Mouse (Mus musculus) naive thymus-derived CD4-positive, alpha-beta T cell, adult 5 months (primary cell): ENCODE results near the gene Vmn1r181. TPM values are rescaled to one million over a fixed set of nuclear protein-coding genes. Genes with fewer than 3 reads are reported as not detected.

Source experiments
- polyA plus RNA-seq: library from polyadenylated mRNA; unstranded; fragments of 100-300 nt; shearing (Covaris generic); gene quantifications from one replicate; pipeline ENCODE4 v1.2.1, GENCODE M21; 2017

Gene Vmn1r181
- polyA plus RNA-seq = not detected

DNA sequence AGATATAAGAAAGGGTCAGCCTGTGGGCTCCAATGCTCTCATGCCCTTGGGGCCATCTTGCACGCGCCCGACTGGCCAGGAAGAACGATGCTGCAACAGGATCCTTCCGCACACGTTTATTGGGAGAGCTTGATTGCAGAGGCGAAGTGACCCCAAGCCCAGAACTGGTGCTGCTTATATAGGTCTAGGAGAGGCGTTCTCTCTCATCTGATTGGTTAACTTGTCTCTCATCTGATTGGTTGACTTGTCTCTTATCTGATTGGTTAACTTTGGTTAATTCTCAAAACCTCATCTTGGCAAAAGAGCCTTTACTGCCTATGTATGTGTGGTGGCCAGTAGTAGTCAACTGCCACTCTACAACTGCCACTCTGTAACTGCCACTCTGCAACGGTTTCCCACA, at the start of gene Vmn1r181:
Vmn1r181 (plus strand) TSS at position 301 of the 400 bp plus-strand sequence.

DNA sequence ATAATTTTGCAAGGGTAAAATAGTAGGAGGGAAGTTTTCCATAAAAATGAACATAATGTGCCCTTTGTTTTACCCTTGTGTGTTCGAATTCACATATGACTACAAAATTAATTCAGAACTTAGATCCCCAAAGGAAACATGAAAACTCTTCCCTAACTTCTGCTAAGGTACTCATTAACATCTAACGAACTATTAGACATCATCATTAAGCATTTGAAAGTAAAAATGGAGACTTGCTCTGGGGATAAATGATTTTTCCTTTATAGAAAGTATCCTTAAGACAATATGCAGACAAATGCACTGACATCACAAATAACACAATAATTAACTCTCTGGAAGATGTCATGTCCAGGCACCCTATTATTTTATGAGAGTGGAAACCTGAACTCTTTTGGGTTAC, 47.7 kb upstream of the Vmn1r181 start, which contains the start of gene Vmn1r179:
Vmn1r179 (plus strand) TSS at position 301 of the 400 bp plus-strand sequence.

DNA sequence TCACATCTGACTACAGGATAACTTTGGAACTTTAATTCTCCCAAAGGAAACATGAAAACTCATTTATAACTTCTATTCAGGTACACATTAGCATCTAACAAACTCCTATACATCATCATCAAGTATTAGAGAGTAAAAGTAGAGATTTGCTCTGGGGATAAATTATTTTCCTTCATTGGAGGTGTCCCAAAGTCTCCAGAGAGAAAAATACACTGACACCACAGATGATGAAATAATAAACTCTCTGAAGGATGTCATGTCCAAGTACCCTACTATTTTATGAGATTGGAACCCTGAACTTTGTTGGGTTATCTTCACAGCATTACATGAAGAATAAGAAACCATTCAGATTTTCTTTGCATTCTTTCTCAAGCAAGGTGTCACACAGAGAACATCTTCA, 24.1 kb upstream of the Vmn1r181 start, which contains the start of gene Vmn1r180:
Vmn1r180 (plus strand) TSS at position 301 of the 400 bp plus-strand sequence.

DNA sequence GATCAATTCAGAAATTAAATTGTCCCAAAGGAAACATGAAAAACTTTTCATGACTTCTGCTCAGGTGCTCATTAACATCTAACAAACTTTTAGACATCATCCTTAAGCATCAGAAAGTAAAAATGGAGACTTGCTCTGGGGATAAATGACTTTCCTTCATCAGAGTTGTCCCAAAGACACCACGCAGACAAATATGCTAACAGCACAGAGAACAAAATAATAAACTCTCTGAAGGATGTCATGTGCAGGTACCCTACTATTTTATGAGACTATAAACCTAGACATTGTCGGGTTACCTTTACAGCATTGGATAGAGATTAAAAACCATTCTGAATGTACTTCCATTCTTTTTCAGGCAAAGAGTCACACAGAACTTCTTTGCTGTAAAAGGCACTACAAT, 27.0 kb downstream of the Vmn1r181 start, which contains the start of gene V1rd19:
V1rd19 (plus strand) TSS at position 301 of the 400 bp plus-strand sequence.

Other genes starting within 250 kb of the Vmn1r181 start
- 0.05 TPM for gene Vmn1r174, start 222.3 kb upstream of the Vmn1r181 start, polyA plus RNA-seq
- gene Vmn1r175, start 164.0 kb upstream of the Vmn1r181 start, polyA plus RNA-seq = not detected
- gene Vmn1r176, start 137.2 kb upstream of the Vmn1r181 start, polyA plus RNA-seq = not detected
- not detected for gene Vmn1r177, start 108.2 kb upstream of the Vmn1r181 start, polyA plus RNA-seq
- gene Vmn1r178, start 82.6 kb upstream of the Vmn1r181 start, polyA plus RNA-seq = 0.17 TPM
- 0.11 TPM for gene Vmn1r179, start 47.6 kb upstream of the Vmn1r181 start, polyA plus RNA-seq
- gene Vmn1r180, start 24.0 kb upstream of the Vmn1r181 start, polyA plus RNA-seq = not detected
- 0.20 TPM for gene V1rd19, start 27.1 kb downstream of the Vmn1r181 start, polyA plus RNA-seq
- 0.07 TPM for gene Vmn1r183, start 78.6 kb downstream of the Vmn1r181 start, polyA plus RNA-seq
- gene Zfp180, start 107.3 kb downstream of the Vmn1r181 start, polyA plus RNA-seq = 42.6 TPM
- 1.3 TPM for gene Zfp112, start 137.7 kb downstream of the Vmn1r181 start, polyA plus RNA-seq
- 7.0 TPM for gene Zfp235, start 159.6 kb downstream of the Vmn1r181 start, polyA plus RNA-seq
- 0.21 TPM for gene Zfp114, start 200.4 kb downstream of the Vmn1r181 start, polyA plus RNA-seq
- gene Zfp111, start 236.8 kb downstream of the Vmn1r181 start, polyA plus RNA-seq = not detected